Mouse (Mus musculus): ENCODE measurements at regions not wholly inside any gene's neighbourhood (a gene's known extent, or its start where the extent isn't known, plus 50 kb on each side); places are given as distances from the start of the nearest gene placed in this dataset.

GRCm38 (mm10) chr14:48352825-48353224, 93.1 kb upstream of the Tmem260 start:
- TF ChIP-seq POLR2A (IDR thresholded peaks at IDR 0.05; ENCODE audit: low read depth, low read length): no peak
- no peak for TF ChIP-seq CTCF (IDR thresholded peaks at IDR 0.05; ENCODE audit: borderline replicate concordance, insufficient read depth, low read length)
- Histone ChIP-seq H3K27ac (ENCODE audit: insufficient read depth, low read length) (no peak overlapping the region), H3K4me3 (ENCODE audit: insufficient read depth, low read length) (no peak overlapping the region), H3K4me1 (ENCODE audit: control insufficient read depth, insufficient read depth, low read length) (no peaks in the 10 kb centered on the region)

GRCm38 (mm10) chr14:48354176-48354575, 91.7 kb upstream of the Tmem260 start:
- Histone ChIP-seq H3K27ac (ENCODE audit: insufficient read depth, low read length) (no peak overlapping the region), H3K4me3 (ENCODE audit: insufficient read depth, low read length) (no peak overlapping the region), H3K4me1 (ENCODE audit: control insufficient read depth, insufficient read depth, low read length) (no peaks in the 10 kb centered on the region)
- no peak for TF ChIP-seq CTCF (IDR thresholded peaks at IDR 0.05; ENCODE audit: borderline replicate concordance, insufficient read depth, low read length)
- TF ChIP-seq POLR2A (IDR thresholded peaks at IDR 0.05; ENCODE audit: low read depth, low read length): no peak

GRCm38 (mm10) chr14:48357441-48357840, 88.5 kb upstream of the Tmem260 start:
- H3K4me3 ChIP-seq (ENCODE audit: insufficient read depth, low read length): no peak overlapping the region
- no peak overlapping the region for H3K27ac ChIP-seq (ENCODE audit: insufficient read depth, low read length)
- TF ChIP-seq POLR2A (IDR thresholded peaks at IDR 0.05; ENCODE audit: low read depth, low read length): no peak
- TF ChIP-seq CTCF (IDR thresholded peaks at IDR 0.05; ENCODE audit: borderline replicate concordance, insufficient read depth, low read length): no peak
- no peaks in the 10 kb centered on the region for H3K4me1 ChIP-seq (ENCODE audit: control insufficient read depth, insufficient read depth, low read length)

GRCm38 (mm10) chr14:48358487-48359159, 87.3 kb upstream of the Tmem260 start:
- TF ChIP-seq CTCF (IDR thresholded peaks at IDR 0.05; ENCODE audit: borderline replicate concordance, insufficient read depth, low read length) (peak; percentile 72), POLR2A (IDR thresholded peaks at IDR 0.05; ENCODE audit: low read depth, low read length) (no peak)
- no peak overlapping the region for H3K4me3 ChIP-seq (ENCODE audit: insufficient read depth, low read length)
- H3K27ac ChIP-seq (ENCODE audit: insufficient read depth, low read length): no peak overlapping the region
- no peaks in the 10 kb centered on the region for H3K4me1 ChIP-seq (ENCODE audit: control insufficient read depth, insufficient read depth, low read length)

GRCm38 (mm10) chr14:48361820-48362219, 84.1 kb upstream of the Tmem260 start:
- TF ChIP-seq CTCF (IDR thresholded peaks at IDR 0.05; ENCODE audit: borderline replicate concordance, insufficient read depth, low read length): no peak
- no peak for TF ChIP-seq POLR2A (IDR thresholded peaks at IDR 0.05; ENCODE audit: low read depth, low read length)
- Histone ChIP-seq H3K27ac (ENCODE audit: insufficient read depth, low read length) (no peak overlapping the region), H3K4me3 (ENCODE audit: insufficient read depth, low read length) (no peak overlapping the region), H3K4me1 (ENCODE audit: control insufficient read depth, insufficient read depth, low read length) (no peaks in the 10 kb centered on the region)

- TF ChIP-seq POLR2A (IDR thresholded peaks at IDR 0.05; ENCODE audit: low read depth, low read length) (no peak), CTCF (IDR thresholded peaks at IDR 0.05; ENCODE audit: borderline replicate concordance, insufficient read depth, low read length) (peak; percentile 47; the same call in 1 of the 2 replicates)
- no peaks in the 10 kb centered on the region for H3K4me1 ChIP-seq (ENCODE audit: control insufficient read depth, insufficient read depth, low read length)
- no peak overlapping the region for H3K27ac ChIP-seq (ENCODE audit: insufficient read depth, low read length)
- H3K4me3 ChIP-seq (ENCODE audit: insufficient read depth, low read length): no peak overlapping the region
These were observed 78.9 kb upstream of the Tmem260 start for GRCm38 (mm10) chr14:48367006-48367405.

GRCm38 (mm10) chr14:48370322-48370721, 75.6 kb upstream of the Tmem260 start:
- TF ChIP-seq CTCF (IDR thresholded peaks at IDR 0.05; ENCODE audit: borderline replicate concordance, insufficient read depth, low read length): no peak
- TF ChIP-seq POLR2A (IDR thresholded peaks at IDR 0.05; ENCODE audit: low read depth, low read length): no peak
- Histone ChIP-seq H3K27ac (ENCODE audit: insufficient read depth, low read length) (no peak overlapping the region), H3K4me3 (ENCODE audit: insufficient read depth, low read length) (no peak overlapping the region), H3K4me1 (ENCODE audit: control insufficient read depth, insufficient read depth, low read length) (no peaks in the 10 kb centered on the region)

- H3K27ac ChIP-seq (ENCODE audit: insufficient read depth, low read length): no peak overlapping the region
- TF ChIP-seq POLR2A (IDR thresholded peaks at IDR 0.05; ENCODE audit: low read depth, low read length): no peak
- peak; percentile 65; the same call in 1 of the 2 replicates for TF ChIP-seq CTCF (IDR thresholded peaks at IDR 0.05; ENCODE audit: borderline replicate concordance, insufficient read depth, low read length)
- H3K4me1 ChIP-seq (ENCODE audit: control insufficient read depth, insufficient read depth, low read length): no peaks in the 10 kb centered on the region
- no peak overlapping the region for H3K4me3 ChIP-seq (ENCODE audit: insufficient read depth, low read length)
These were observed 74.2 kb upstream of the Tmem260 start for GRCm38 (mm10) chr14:48371766-48372165.

GRCm38 (mm10) chr14:48376112-48376511, 69.8 kb upstream of the Tmem260 start:
- no peaks in the 10 kb centered on the region for H3K4me1 ChIP-seq (ENCODE audit: control insufficient read depth, insufficient read depth, low read length)
- no peak overlapping the region for H3K27ac ChIP-seq (ENCODE audit: insufficient read depth, low read length)
- TF ChIP-seq POLR2A (IDR thresholded peaks at IDR 0.05; ENCODE audit: low read depth, low read length) (no peak), CTCF (IDR thresholded peaks at IDR 0.05; ENCODE audit: borderline replicate concordance, insufficient read depth, low read length) (no peak)
- no peak overlapping the region for H3K4me3 ChIP-seq (ENCODE audit: insufficient read depth, low read length)

Data from embryonic fibroblast, embryonic 13.5 days (primary cell).